ENCODE assay signal across 19 mouse cellular contexts in the genomic region with DNA sequence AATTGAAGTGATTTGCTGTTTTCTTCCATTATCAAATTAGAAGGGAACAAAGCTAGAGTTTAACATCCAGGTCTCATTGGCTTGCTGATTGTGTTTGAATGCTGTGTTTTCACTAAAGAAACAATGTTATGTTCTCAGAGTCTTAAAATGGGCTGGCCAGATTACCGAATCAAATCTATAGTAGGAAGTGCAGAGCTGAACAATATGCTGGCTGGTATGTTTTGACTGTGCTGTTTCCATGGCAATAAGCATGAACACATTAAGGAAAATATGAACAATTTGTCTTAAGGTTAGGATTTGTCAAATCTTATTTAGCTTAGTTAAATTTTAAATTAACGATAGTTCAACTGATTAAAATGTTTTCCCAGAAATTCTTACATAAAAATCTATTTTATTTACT.
"Had no signal": no experiment of that assay in that cellular context is flagged by ENCODE, and none has a peak within 500 bp of the region (broad histone marks: within the 10 kb centered on the region; RNA-seq: fewer than 3 reads in every experiment).

No protein-coding gene starts in this region.

- H3K4me1 ChIP-seq: liver, embryonic 12.5 days; megakaryocyte, embryonic 14.5 days had no signal

- ATAC-seq: liver, embryonic 12.5 days; midbrain, embryonic 16.5 days had no signal

- H3K9ac ChIP-seq: limb, embryonic 13.5 days; liver, embryonic 12.5 days; liver, embryonic 15.5 days; lung, embryonic 15.5 days had no signal

- H3K4me2 ChIP-seq: limb, embryonic 13.5 days; liver, embryonic 12.5 days; liver, embryonic 15.5 days; lung, embryonic 15.5 days; midbrain, embryonic 11.5 days had no signal

- H3K9me3 ChIP-seq: limb, embryonic 13.5 days; liver, embryonic 12.5 days; liver, embryonic 15.5 days; lung, embryonic 15.5 days had no signal

- H3K27me3 ChIP-seq: limb, embryonic 13.5 days; liver, embryonic 12.5 days; liver, embryonic 15.5 days; lung, embryonic 15.5 days had no signal

- H3K27ac ChIP-seq: kidney, postnatal 0 days; left cerebral cortex, adult 2 months; liver, embryonic 12.5 days; liver, embryonic 15.5 days; lung, embryonic 15.5 days had no signal

- DNase-seq: kidney, adult 2 months; kidney, postnatal 25 days; layer of hippocampus, postnatal 36 days; liver; lung, adult 18-20 months; lung, postnatal 10 days; lung, postnatal 36 days; thymus, adult 18-20 months; thymus, postnatal 14 days; thymus, postnatal 4 days had no signal

- H3K4me3 ChIP-seq: left cerebral cortex, adult 2 months; limb, embryonic 13.5 days; liver, embryonic 12.5 days; liver, embryonic 15.5 days; lung, embryonic 15.5 days; megakaryocyte, embryonic 14.5 days had no signal

- H3K36me3 ChIP-seq: limb, embryonic 13.5 days; liver, embryonic 12.5 days; liver, embryonic 15.5 days; lung, embryonic 15.5 days had no signal
